Mouse (Mus musculus) cerebellum, adult 2 months (tissue): ENCODE measurements around the gene Mynn.

Experiments
- CTCF ChIP-seq: fragments of 200-500 bp; IDR thresholded peaks from 2 replicates; pipeline ENCODE4 v1.5.1; 2011; ENCODE audit warnings: low read depth, mild to moderate bottlenecking, control low read depth, low read length, moderate library complexity, borderline replicate concordance; ENCODE audit not compliant: insufficient read depth
- POLR2A ChIP-seq: fragments of 200-500 bp; IDR thresholded peaks from 2 replicates; pipeline ENCODE4 v1.6.1; 2011; ENCODE audit warnings: low read length, control low read depth, borderline replicate concordance; ENCODE audit not compliant: insufficient read depth

DNA sequence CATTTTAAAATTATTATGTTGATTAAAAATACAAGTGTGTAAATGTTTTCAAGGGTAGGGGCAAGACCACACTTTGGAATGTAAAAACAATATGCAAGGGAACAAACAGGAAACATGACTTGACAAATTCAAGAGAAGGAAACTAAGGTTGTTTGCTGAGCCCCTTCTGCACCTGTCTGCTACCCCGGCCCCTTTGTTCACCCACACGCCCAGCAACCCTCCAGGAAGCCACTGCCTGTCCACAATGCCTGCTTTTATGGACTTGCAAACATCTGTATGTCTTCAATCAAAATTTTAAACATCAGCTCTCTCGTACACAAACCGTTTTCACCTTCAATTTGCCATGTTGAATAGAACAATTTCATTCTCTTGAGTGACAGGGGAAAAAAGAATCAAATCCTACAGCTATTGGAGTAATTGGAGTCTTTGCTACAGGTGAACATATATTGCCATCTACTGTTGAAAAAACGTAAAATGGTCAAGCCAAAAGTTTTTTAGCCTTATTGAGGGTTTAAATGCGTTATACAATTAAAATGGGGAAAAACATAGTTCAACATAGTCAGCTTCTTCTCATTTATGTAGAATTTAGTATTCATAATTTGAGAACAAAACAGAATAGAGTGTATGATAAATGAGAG is 41.1 kb upstream of the Mynn start:
- TF ChIP-seq CTCF (no peak), POLR2A (no peak)
